Mouse (Mus musculus) layer of hippocampus, postnatal 10 days (tissue): ENCODE results near the gene Mapk1. TPM values are rescaled to one million over a fixed set of nuclear protein-coding genes. Genes with fewer than 3 reads are reported as not detected.

Experiments used
- DNase-seq, 2 experiments: peaks; one replicate each; pipeline ENCODE4 v3.0.0; 2021; ENCODE audit warnings: low spot score in 2 of 2
- total RNA-seq, 2 experiments: library from RNA; stranded (reverse); gene quantifications; 2 replicates each; pipeline ENCODE4 v1.2.3; 2021

Mapk1 gene
- total RNA-seq, 2 experiments from 2014 or later: 341 to 366 TPM

DNA sequence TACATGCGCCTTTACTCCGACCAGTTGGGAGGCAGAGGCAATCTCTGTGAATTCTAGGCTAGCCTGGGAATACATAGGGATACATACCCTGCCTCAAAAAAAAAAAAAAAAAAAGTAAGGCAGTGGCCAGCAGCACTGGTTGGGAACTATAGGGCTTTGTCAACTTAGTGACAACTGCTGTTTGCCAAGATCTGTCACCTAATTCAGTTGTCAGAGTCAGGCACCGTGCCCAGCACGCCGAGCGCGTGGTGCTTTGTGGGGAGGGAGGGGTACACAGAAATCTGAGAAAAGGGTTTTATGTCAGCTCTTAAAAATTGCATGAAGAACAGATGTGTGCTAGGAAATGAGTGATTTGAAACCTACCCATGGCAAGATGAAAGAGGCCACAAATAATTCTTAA, 94.9 kb downstream of the Mapk1 start:
- no peak for DNase-seq

DNA sequence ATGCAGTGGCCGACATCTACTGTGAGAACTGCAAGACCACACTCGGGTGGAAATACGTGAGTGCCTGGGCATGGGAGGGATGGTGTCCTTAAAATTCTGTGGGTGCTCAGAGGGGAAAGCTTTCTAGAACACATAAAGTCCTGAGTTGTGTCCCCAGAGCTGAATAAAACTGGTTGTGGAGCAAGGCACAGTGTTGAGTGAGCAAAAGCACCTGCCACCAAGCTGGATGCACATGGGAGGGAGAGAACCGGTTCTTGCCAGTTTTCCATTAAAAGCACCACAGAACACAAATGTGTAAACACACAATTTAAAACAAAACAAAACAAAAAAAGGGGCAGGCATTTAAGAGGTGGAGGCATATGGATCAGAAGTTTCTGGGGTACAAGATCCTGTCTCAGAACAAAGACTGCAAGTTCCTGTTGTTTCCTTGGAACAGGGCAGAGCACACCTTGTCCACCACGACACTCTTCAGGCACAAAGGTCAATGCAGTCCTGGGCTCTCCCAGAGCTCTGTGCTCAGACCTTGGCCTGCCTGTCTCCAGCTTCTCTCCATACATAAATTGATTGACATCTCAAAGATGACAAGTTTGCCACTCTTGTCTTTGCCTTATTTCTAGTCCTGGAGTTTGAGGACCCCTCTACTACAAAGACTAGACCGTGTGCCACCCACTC, 99.1 kb downstream of the Mapk1 start:
- DNase-seq: no peak

DNA sequence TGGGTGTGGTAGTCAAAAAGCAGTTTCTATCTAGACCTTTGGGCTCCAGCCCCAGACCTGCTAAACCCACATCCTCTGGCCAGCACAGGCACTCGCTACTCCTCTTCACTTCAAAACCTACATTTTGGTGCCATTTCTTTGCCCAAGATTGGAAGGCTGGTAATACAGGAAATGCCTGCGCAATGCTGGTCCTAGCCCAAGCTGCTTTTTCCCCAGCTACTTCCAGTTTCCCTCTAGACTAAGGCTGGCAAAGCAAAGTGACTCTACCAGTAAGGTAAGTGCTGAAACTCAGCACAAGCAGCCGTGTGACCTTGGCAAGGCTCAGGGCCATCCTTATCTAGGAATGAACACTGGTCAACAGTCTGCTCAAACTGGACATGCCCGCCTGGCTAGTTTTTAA, 102.5 kb downstream of the Mapk1 start:
- no peak for DNase-seq

DNA sequence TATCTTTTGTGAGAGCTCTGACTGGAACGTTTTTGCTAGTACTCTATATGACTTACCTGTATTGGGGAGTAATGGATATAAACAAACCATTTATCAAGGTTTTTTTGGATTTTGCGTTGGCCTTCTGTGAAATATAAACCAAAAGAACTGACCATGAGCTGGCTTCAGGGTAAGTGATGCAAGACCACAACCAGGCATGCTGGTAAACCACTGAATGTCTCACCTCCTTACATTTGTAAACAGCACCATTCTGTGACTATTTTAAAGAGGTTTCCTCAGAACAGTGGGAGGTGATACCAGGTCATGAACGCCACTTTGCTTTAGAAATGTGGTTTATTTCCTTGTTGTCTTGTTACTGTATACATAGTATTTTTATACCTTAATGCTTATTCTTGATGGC, 103.1 kb downstream of the Mapk1 start:
- no peak for DNase-seq

DNA sequence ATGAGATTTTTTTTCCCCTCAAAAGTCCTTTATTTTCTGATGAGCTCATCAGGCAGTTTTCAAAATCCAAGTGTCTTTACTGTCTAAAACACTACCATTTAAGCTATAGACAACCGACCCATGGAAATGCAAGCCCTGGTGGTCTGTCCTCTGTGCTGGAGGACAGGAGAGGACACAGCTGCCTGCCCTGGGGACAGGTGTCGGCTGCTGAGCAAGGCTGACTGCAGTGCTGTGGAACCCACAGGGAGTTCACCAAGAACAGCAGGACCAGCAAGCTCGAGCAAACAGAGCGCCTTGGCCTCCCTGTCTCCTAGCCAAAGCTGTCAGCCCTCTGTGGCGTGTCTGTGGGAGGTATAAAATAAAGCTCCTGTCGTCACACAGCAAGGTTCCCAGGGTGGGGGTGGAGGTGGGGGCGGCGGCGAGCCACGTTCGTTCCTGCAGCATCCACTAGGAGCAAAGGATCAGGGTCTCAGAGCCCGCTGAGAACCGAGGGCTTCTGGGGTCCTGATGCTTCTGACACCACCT, 103.5 kb downstream of the Mapk1 start:
- DNase-seq: no peak

DNA sequence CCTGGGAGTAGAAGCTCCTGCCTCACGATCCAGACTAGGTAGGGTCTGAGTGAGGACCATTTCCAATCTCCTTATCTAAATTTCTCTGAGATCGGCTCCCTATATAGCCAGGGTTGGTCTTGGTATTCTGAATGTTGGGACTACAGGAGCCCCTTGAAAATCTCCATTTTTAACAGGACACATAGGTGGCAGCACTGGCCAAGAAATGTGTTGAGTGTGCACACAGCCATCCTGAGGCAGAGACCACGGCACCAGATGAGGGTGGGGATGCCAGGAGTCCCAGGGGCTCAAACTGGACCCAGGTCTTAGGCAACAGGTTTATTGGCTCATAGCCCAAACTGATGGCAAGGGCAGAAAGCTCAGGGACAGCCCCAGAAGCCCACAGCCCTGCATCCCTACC, 105.2 kb downstream of the Mapk1 start:
- DNase-seq: no peak

DNA sequence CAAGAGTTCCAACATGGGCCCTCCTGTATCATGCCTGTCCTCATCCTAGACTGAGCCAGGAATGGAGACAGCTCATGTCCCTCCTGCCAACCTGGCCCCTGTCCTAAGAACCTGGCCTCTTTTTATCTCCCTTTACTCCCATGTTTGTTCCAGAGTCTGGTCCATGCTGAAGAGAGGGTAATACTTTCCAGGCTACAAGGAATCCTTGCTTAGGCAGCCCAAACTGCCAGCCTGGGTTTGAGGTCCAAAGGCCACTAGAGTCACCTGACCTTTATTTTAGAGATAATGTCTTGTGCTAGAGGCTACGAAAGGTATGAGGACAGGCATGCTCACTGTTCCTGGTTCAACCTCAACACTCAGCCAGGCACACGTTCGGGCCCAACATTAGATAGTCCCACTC, 113.8 kb downstream of the Mapk1 start:
- no peak for DNase-seq

Other genes starting within 250 kb of the Mapk1 start
- 10 to 100 TPM; 13.1 to 13.8 TPM for gene Spag6l, start 153.9 kb upstream of the Mapk1 start, total RNA-seq
- gene Igll1, start 119.4 kb upstream of the Mapk1 start, total RNA-seq: not detected
- gene Top3b, start 112.6 kb upstream of the Mapk1 start, total RNA-seq: 10 to 100 TPM; 49.6 to 66.5 TPM
- gene Vpreb1, start 112.5 kb upstream of the Mapk1 start, total RNA-seq: under 1 TPM in 1 of 2 experiments, not detected in 1; 0.62 TPM
- gene Ppm1f, start 86.9 kb upstream of the Mapk1 start, total RNA-seq: 10 to 100 TPM; 24.5 to 24.7 TPM
- 10 to 100 TPM; 49.3 TPM for gene Ypel1, start 86.3 kb downstream of the Mapk1 start, total RNA-seq
- gene Ppil2, start 127.9 kb downstream of the Mapk1 start, total RNA-seq: 10 to 100 TPM; 87.4 to 90.0 TPM
- gene 2610318N02Rik, start 141.8 kb downstream of the Mapk1 start, total RNA-seq: 1 to 10 TPM; 1.0 to 1.6 TPM
- 10 to 100 TPM; 11.6 to 13.0 TPM for gene Sdf2l1, start 149.0 kb downstream of the Mapk1 start, total RNA-seq
- gene Ydjc, start 161.2 kb downstream of the Mapk1 start, total RNA-seq: 10 to 100 TPM; 43.3 to 49.1 TPM
- 1 to 10 TPM; 4.6 to 4.8 TPM for gene Ccdc116, start 163.8 kb downstream of the Mapk1 start, total RNA-seq
- 100 to 1,000 TPM; 173 to 178 TPM for gene Ube2l3, start 219.3 kb downstream of the Mapk1 start, total RNA-seq
- gene Rimbp3, start 225.2 kb downstream of the Mapk1 start, total RNA-seq: 1 to 10 TPM; 2.7 to 2.9 TPM